Mouse (Mus musculus) brain, embryonic 14.5 days (tissue): ENCODE results near the gene Ap5b1.

Experiments used
- CTCF ChIP-seq: fragments of 200-500 bp; IDR thresholded peaks from 2 replicates; pipeline ENCODE4 v1.5.1; 2012; ENCODE audit warnings: inconsistent platforms, mild to moderate bottlenecking, moderate library complexity, borderline replicate concordance; ENCODE audit not compliant: insufficient read depth, insufficient read length; ENCODE audit errors: extremely low read depth
- POLR2A ChIP-seq: fragments of 200-500 bp; IDR thresholded peaks from 2 replicates; pipeline ENCODE4 v1.6.1; 2012; ENCODE audit warnings: mild to moderate bottlenecking, inconsistent platforms, borderline replicate concordance; ENCODE audit not compliant: poor library complexity, insufficient read depth, insufficient read length, severe bottlenecking; ENCODE audit errors: extremely low read depth

DNA sequence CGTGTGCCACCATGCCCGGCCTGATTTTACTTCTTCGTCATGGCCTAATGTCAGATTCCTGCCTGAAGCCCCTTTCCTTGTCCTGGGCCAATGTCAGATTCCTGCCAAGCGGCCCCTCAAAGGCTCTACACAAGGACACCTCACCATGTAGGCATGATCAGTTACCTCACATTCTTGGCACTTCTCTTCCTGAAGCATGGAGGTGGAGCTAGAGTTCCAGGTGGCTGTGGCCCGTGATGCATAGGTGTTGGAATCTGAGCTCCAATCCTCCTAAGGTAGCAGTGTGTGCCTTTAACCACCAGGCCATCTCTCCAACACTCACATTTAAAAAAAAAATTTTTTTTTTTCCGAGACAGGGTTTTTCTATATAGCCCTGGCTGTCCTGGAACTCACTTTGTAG lies 13.0 kb downstream of the Ap5b1 start:
- no peak for TF ChIP-seq CTCF
- TF ChIP-seq POLR2A, result no peak
